Mouse (Mus musculus) midbrain, postnatal 0 days (tissue): ENCODE results near the gene Btbd35f17. TPM values are rescaled to one million over a fixed set of nuclear protein-coding genes. Genes with fewer than 3 reads are reported as not detected.
"Not testable (repeated sequence)": the region's sequence is repeated elsewhere in the genome, so short reads cannot be mapped to it uniquely, and the experiment has no call there.

Experiments
- ATAC-seq: fragments of 200-750 bp; cut with Nextera tagmentation; 2 replicates; pipeline ENCODE4 v1.8.0; 2017; ENCODE audit warnings: moderate number of reproducible peaks, mild to moderate bottlenecking, moderate TSS enrichment, moderate library complexity; ENCODE audit not compliant: low FRiP score
- DNase-seq: peaks from one replicate; pipeline ENCODE4 v3.0.0-alpha.2; 2015; ENCODE audit warnings: low spot score
- H3K27ac ChIP-seq: fragments of 300-500 bp; sonication (generic); 2 replicates; pipeline ENCODE4 v1.5.1; 2014; ENCODE audit warnings: low read depth, mild to moderate bottlenecking, low read length, mixed read lengths
- H3K27me3 ChIP-seq: fragments of 300-500 bp; sonication (generic); 2 replicates; pipeline ENCODE4 v1.6.1; 2014; ENCODE audit warnings: low read length, control low read depth, mixed read lengths; ENCODE audit not compliant: insufficient read depth
- H3K36me3 ChIP-seq: fragments of 300-500 bp; sonication (generic); 2 replicates; pipeline ENCODE4 v1.6.1; 2014; ENCODE audit warnings: low read length, control low read depth, mixed read lengths; ENCODE audit not compliant: insufficient read depth
- H3K4me1 ChIP-seq: fragments of 300-500 bp; sonication (generic); 2 replicates; pipeline ENCODE4 v1.6.1; 2014; ENCODE audit warnings: mild to moderate bottlenecking, control low read depth, antibody characterized with exemption, low read length, mixed read lengths; ENCODE audit not compliant: insufficient read depth
- H3K4me2 ChIP-seq: fragments of 300-500 bp; sonication (generic); 2 replicates; pipeline ENCODE4 v1.6.1; 2014; ENCODE audit warnings: low read depth, mild to moderate bottlenecking, low read length, mixed read lengths; ENCODE audit not compliant: poor library complexity, severe bottlenecking
- H3K4me3 ChIP-seq: fragments of 300-500 bp; sonication (generic); 2 replicates; pipeline ENCODE4 v1.5.1; 2014; ENCODE audit warnings: low read depth, mild to moderate bottlenecking, low read length, moderate library complexity
- H3K9ac ChIP-seq: fragments of 300-500 bp; sonication (generic); replicated peaks from 2 replicates; pipeline ENCODE4 v1.6.1; 2014; ENCODE audit warnings: mild to moderate bottlenecking, low read length, moderate library complexity, mixed read lengths; ENCODE audit not compliant: poor library complexity, severe bottlenecking
- H3K9me3 ChIP-seq: fragments of 300-500 bp; sonication (generic); 2 replicates; pipeline ENCODE4 v1.6.1; 2016; ENCODE audit warnings: low read length, control low read depth
- WGBS: fragments of 180-500 bp; shearing (Covaris S2); extraction: QIAGEN DNeasy Blood & Tissue Kit; methylation state at CpG from one replicate; pipeline ENCODE4 v1.1.7; 2014; 5-methylcytosine and 5-hydroxymethylcytosine counted together
- polyA plus RNA-seq: library from polyadenylated mRNA; unstranded; fragments of >200 nt; fragmentation: Nextera tagmentation; extraction: Ambion mirVana; gene quantifications from 2 replicates; pipeline ENCODE4 v1.2.1, GENCODE M21; 2015
- total RNA-seq: library from RNA; depleted of rRNA; stranded (reverse); fragments of >200 nt; gene quantifications from 2 replicates; pipeline ENCODE4 v1.2.3, GENCODE M21; 2014; rRNA removed

Gene Btbd35f17
- total RNA-seq (not detected in 2 replicates), polyA plus RNA-seq (not detected in 2 replicates)

DNA sequence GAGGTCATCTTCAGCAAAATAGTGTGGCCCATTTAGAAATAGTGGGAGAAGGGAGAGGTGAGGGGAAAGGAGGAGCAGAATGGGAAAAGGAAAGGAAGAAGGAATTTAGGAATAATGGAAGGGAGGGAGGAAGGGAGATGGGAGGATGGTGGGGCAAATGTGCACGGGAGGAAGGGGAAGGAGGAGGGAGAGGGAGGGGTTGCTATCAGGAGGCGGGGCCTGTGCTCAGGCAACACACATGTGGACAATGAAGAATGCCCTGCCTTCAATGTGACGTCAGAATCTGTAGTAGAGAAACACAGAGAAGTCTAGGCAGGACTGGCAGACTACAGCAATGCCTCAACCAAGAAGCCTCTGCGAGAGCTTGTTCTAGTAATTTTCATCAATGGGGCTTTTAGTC is at the start of gene Btbd35f17:
Gene Btbd35f17 (plus strand): TSS at position 301 of the 400 bp plus-strand sequence.
- ATAC-seq, H3K9ac ChIP-seq, DNase-seq, H3K36me3 ChIP-seq, H3K4me1 ChIP-seq, H3K4me2 ChIP-seq, H3K27ac ChIP-seq, H3K9me3 ChIP-seq, H3K27me3 ChIP-seq, H3K4me3 ChIP-seq: not testable (repeated sequence)
- WGBS, result 100% methylated on average over 1 of the region's 4 CpGs

Other genes starting within 250 kb of the Btbd35f17 start
- gene Btbd35f28, start 174.1 kb upstream of the Btbd35f17 start, total RNA-seq, result not detected in 2 replicates
- not detected in 2 replicates for gene Btbd35f28, start 174.1 kb upstream of the Btbd35f17 start, polyA plus RNA-seq
- gene Btbd35f20, start 79.4 kb upstream of the Btbd35f17 start, total RNA-seq, result not detected in 2 replicates
- gene Btbd35f20, start 79.4 kb upstream of the Btbd35f17 start, polyA plus RNA-seq, result not detected in 2 replicates